In the genomic region with DNA sequence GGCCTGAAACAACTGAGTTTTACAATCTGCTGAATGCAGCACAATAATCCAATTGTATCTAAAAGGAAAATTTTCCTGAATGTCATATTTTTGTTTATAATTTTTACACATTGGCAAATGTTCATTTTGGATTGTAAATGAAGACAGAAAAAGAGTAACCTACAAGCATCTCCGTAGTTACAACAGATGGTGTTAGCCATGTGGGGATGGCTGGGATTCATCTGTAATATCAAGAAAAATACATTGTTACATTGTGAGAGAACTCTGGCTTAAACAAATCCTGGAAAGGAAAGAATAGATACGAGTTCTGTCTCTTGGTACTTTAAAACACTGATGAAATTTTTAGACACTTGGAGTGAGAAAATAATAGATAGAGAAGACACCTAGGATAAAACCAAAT, we compare ENCODE assay signal across 27 mouse cellular contexts.
A peak's percentile ranks its signal among the peaks of the same experiment; 100 is the strongest.
DNase-seq lines count a peak whose midpoint lies in the region; ATAC-seq lines count a peak whose summit lies in the region.
"Had no signal": no experiment of that assay in that cellular context is flagged by ENCODE, and none has a peak within 500 bp of the region (broad histone marks: within the 10 kb centered on the region; RNA-seq: fewer than 3 reads in every experiment).

No protein-coding gene starts in this region.

- no peak overlapping the region for H3K4me3 ChIP-seq in forebrain, embryonic 14.5 days (ENCODE audit: low read depth, low read length)
- H3K4me3 ChIP-seq in forebrain, embryonic 15.5 days: no peak overlapping the region
- no peak overlapping the region for H3K4me3 ChIP-seq in midbrain, embryonic 11.5 days (ENCODE audit: low read depth, low read length)
- H3K4me3 ChIP-seq: hindbrain, embryonic 12.5 days; intestine, embryonic 15.5 days; limb, embryonic 12.5 days; liver, embryonic 15.5 days; midbrain, embryonic 15.5 days; neural tube, embryonic 15.5 days had no signal

- peak; percentile 11 for DNase-seq in forebrain, embryonic 14.5 days (ENCODE audit: low spot score)
- peak; percentile 5 to 11 for DNase-seq in right cerebral cortex, adult 2 months (ENCODE audit: low spot score in 2 of 2)
- DNase-seq in right cerebral cortex, postnatal 36 days (ENCODE audit: low spot score in 2 of 2): no peak
- DNase-seq in layer of hippocampus, adult 9-11 months: peak; percentile 50
- no peak for DNase-seq in midbrain, embryonic 11.5 days (ENCODE audit: low spot score, missing footprints)
- DNase-seq in embryo, embryonic 10 days (ENCODE audit: low spot score): no peak
- DNase-seq: adrenal gland, adult 8-10 months; cerebellum, adult 11-12 months; gastrocnemius, postnatal 25 days; heart, adult 18-20 months; heart, postnatal 36 days; kidney, adult 2 months; kidney, postnatal 36 days; lung, embryonic 14.5 days; lung, postnatal 14 days; right cerebral cortex, postnatal 4 days had no signal

- H3K27ac ChIP-seq in forebrain, embryonic 14.5 days (ENCODE audit: low read depth, low read length): no peak overlapping the region
- no peak overlapping the region for H3K27ac ChIP-seq in forebrain, embryonic 15.5 days (replicated peaks)
- no peak overlapping the region for H3K27ac ChIP-seq in midbrain, embryonic 11.5 days (ENCODE audit: low read depth, low read length)
- H3K27ac ChIP-seq: hindbrain, embryonic 12.5 days; hindbrain, postnatal 0 days; intestine, embryonic 15.5 days; limb, embryonic 12.5 days; liver, embryonic 15.5 days; midbrain, embryonic 15.5 days; neural tube, embryonic 15.5 days; stomach, postnatal 0 days had no signal

- no peaks in the 10 kb centered on the region for H3K36me3 ChIP-seq in forebrain, embryonic 14.5 days (ENCODE audit: control insufficient read depth, insufficient read depth, low read length)
- H3K36me3 ChIP-seq in forebrain, embryonic 15.5 days: no peaks in the 10 kb centered on the region
- no peaks in the 10 kb centered on the region for H3K36me3 ChIP-seq in midbrain, embryonic 11.5 days (ENCODE audit: control insufficient read depth, insufficient read depth, low read length)
- H3K36me3 ChIP-seq: G1E; hindbrain, embryonic 12.5 days; intestine, embryonic 15.5 days; limb, embryonic 12.5 days; liver, embryonic 15.5 days; midbrain, embryonic 15.5 days; neural tube, embryonic 15.5 days had no signal

- H3K4me1 ChIP-seq in forebrain, embryonic 14.5 days (ENCODE audit: control insufficient read depth, insufficient read depth, low read length): no peaks in the 10 kb centered on the region
- H3K4me1 ChIP-seq in forebrain, embryonic 15.5 days: no peaks in the 10 kb centered on the region
- no peaks in the 10 kb centered on the region for H3K4me1 ChIP-seq in midbrain, embryonic 11.5 days (ENCODE audit: control insufficient read depth, insufficient read depth, low read length)
- H3K4me1 ChIP-seq: hindbrain, embryonic 12.5 days; intestine, embryonic 15.5 days; limb, embryonic 12.5 days; liver, embryonic 15.5 days; midbrain, embryonic 15.5 days; neural tube, embryonic 15.5 days had no signal

- no peak overlapping the region for H3K4me2 ChIP-seq in forebrain, embryonic 14.5 days (ENCODE audit: low read length)
- no peak overlapping the region for H3K4me2 ChIP-seq in forebrain, embryonic 15.5 days (replicated peaks)
- H3K4me2 ChIP-seq in midbrain, embryonic 11.5 days: no peak overlapping the region
- H3K4me2 ChIP-seq: heart, embryonic 11.5 days; hindbrain, embryonic 12.5 days; intestine, embryonic 15.5 days; limb, embryonic 12.5 days; liver, embryonic 15.5 days; lung, embryonic 14.5 days; midbrain, embryonic 15.5 days; neural tube, embryonic 15.5 days had no signal

- 73% methylated on average over 2 of the region's 2 CpGs for WGBS in forebrain, embryonic 14.5 days
- WGBS in forebrain, embryonic 15.5 days: 61% methylated on average over 2 of the region's 2 CpGs
- 79% methylated on average over 2 of the region's 2 CpGs for WGBS in midbrain, embryonic 11.5 days

- H3K27me3 ChIP-seq in forebrain, embryonic 14.5 days (replicated peaks; ENCODE audit: control insufficient read depth, insufficient read depth, low read length): no peaks in the 10 kb centered on the region
- no peaks in the 10 kb centered on the region for H3K27me3 ChIP-seq in forebrain, embryonic 15.5 days
- H3K27me3 ChIP-seq in midbrain, embryonic 11.5 days (ENCODE audit: control insufficient read depth, insufficient read depth, low read length): no peaks in the 10 kb centered on the region
- H3K27me3 ChIP-seq: hindbrain, embryonic 12.5 days; intestine, embryonic 15.5 days; limb, embryonic 12.5 days; liver, embryonic 15.5 days; midbrain, embryonic 15.5 days; neural tube, embryonic 15.5 days had no signal

- no peak overlapping the region for H3K9ac ChIP-seq in forebrain, embryonic 14.5 days (ENCODE audit: low read length)
- H3K9ac ChIP-seq in forebrain, embryonic 15.5 days (replicated peaks): no peak overlapping the region
- H3K9ac ChIP-seq in midbrain, embryonic 11.5 days (ENCODE audit: low read length): no peak overlapping the region
- H3K9ac ChIP-seq: hindbrain, embryonic 12.5 days; intestine, embryonic 15.5 days; limb, embryonic 12.5 days; liver, embryonic 15.5 days; lung, embryonic 14.5 days; midbrain, embryonic 15.5 days; neural tube, embryonic 15.5 days had no signal

- ATAC-seq in forebrain, embryonic 14.5 days: no peak
- no peak for ATAC-seq in forebrain, embryonic 15.5 days (replicated peaks)
- ATAC-seq in midbrain, embryonic 11.5 days (ENCODE audit: low FRiP score): no peak
- ATAC-seq: hindbrain, postnatal 0 days; intestine, embryonic 15.5 days; midbrain, embryonic 15.5 days had no signal

- H3K9me3 ChIP-seq in forebrain, embryonic 14.5 days (replicated peaks; ENCODE audit: control insufficient read depth, low read length): no peaks in the 10 kb centered on the region
- no peaks in the 10 kb centered on the region for H3K9me3 ChIP-seq in forebrain, embryonic 15.5 days
- H3K9me3 ChIP-seq in midbrain, embryonic 11.5 days (ENCODE audit: control insufficient read depth, low read length): no peaks in the 10 kb centered on the region
- H3K9me3 ChIP-seq: G1E; hindbrain, embryonic 12.5 days; intestine, embryonic 15.5 days; limb, embryonic 12.5 days; liver, embryonic 15.5 days; midbrain, embryonic 15.5 days; neural tube, embryonic 15.5 days had no signal

Comparison
In these comparisons a context has a peak if more than half of its experiments do, and no peak if none do; other contexts are left out.
1. DNase-seq: peak in forebrain, embryonic 14.5 days (single experiment), right cerebral cortex, adult 2 months (2 of 2) and layer of hippocampus, adult 9-11 months (single experiment); none in right cerebral cortex, postnatal 36 days (0 of 2), midbrain, embryonic 11.5 days (single experiment) and embryo, embryonic 10 days (single experiment).